In the genomic region with DNA sequence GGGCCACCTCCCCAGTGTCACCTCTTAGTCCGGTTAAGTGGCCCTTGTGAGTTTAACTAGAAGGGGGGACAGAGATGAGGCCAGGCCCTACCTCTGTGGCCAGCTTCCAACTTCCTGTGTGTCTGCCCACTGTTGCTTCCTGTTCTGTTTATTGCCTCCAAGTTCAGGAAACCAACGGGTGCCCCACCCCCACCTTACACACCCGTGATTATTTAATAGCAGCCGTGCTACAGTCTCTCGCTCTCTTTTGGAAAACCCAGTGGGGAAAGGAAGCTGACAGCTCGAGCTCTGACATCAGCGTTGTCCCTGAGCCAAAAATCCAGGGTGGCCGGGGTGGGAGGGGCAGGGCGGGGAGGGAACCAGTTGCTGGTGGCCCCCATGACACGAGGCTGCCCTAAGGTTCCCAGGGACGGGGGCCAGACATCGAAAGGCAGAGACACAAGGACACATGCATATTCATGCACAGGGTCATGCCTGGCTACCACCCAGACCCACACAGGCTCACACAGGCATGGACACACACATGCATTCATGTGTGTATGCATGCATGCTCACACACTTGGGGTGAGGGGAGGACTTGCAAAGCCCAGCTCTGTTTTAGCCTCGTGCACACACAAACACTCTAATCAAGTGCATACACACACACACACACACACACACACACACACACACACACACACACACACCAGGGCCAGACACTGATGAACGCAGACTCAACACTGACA, we compare ENCODE assay signal across 9 mouse cellular contexts. TPM values are rescaled to one million over a fixed set of nuclear protein-coding genes. Genes with fewer than 3 reads are reported as not detected.
DNase-seq lines count a peak whose midpoint lies in the region; ATAC-seq lines count a peak whose summit lies in the region.
"Had no signal": no experiment of that assay in that cellular context is flagged by ENCODE, and none has a peak within 500 bp of the region (broad histone marks: within the 10 kb centered on the region; RNA-seq: fewer than 3 reads in every experiment).

No protein-coding gene starts in this region.

- H3K9me3 ChIP-seq in heart, embryonic 16.5 days (replicated peaks; ENCODE audit: control insufficient read depth, low read length), result no peaks in the 10 kb centered on the region
- H3K9me3 ChIP-seq in limb, embryonic 12.5 days, result no peaks in the 10 kb centered on the region
- no peaks in the 10 kb centered on the region for H3K9me3 ChIP-seq in midbrain, embryonic 16.5 days (replicated peaks; ENCODE audit: control insufficient read depth, low read length, poor library complexity, severe bottlenecking)

- WGBS in heart, embryonic 16.5 days, result 15% methylated on average over 14 of the region's 14 CpGs
- WGBS in limb, embryonic 12.5 days, result 39% methylated on average over 14 of the region's 14 CpGs
- WGBS in midbrain, embryonic 16.5 days, result 37% methylated on average over 14 of the region's 14 CpGs

- peaks cover 38% of the 10 kb centered on the region for H3K4me1 ChIP-seq in heart, embryonic 16.5 days (ENCODE audit: control insufficient read depth, insufficient read depth, low read length)
- H3K4me1 ChIP-seq in limb, embryonic 12.5 days (replicated peaks), result peaks cover 36% of the 10 kb centered on the region
- peaks cover 4% of the 10 kb centered on the region; the same call in 1 of the 2 replicates for H3K4me1 ChIP-seq in midbrain, embryonic 16.5 days (ENCODE audit: control insufficient read depth, insufficient read depth, low read length)

- no peaks in the 10 kb centered on the region for H3K36me3 ChIP-seq in heart, embryonic 16.5 days (ENCODE audit: control insufficient read depth, insufficient read depth)
- no peaks in the 10 kb centered on the region for H3K36me3 ChIP-seq in limb, embryonic 12.5 days
- no peaks in the 10 kb centered on the region for H3K36me3 ChIP-seq in midbrain, embryonic 16.5 days (ENCODE audit: control insufficient read depth, insufficient read depth, low read length)

- no peak overlapping the region for H3K4me3 ChIP-seq in heart, embryonic 16.5 days (ENCODE audit: low read length)
- no peak overlapping the region for H3K4me3 ChIP-seq in limb, embryonic 12.5 days (replicated peaks)
- H3K4me3 ChIP-seq in midbrain, embryonic 16.5 days (ENCODE audit: low read depth, low read length), result no peak overlapping the region

- peaks cover 11% of the 10 kb centered on the region for H3K27me3 ChIP-seq in heart, embryonic 16.5 days (ENCODE audit: control insufficient read depth, insufficient read depth, low read length)
- H3K27me3 ChIP-seq in limb, embryonic 12.5 days, result peaks cover 20% of the 10 kb centered on the region
- peaks cover 15% of the 10 kb centered on the region for H3K27me3 ChIP-seq in midbrain, embryonic 16.5 days (ENCODE audit: control insufficient read depth, insufficient read depth, low read depth, low read length)

- ATAC-seq in heart, embryonic 16.5 days (replicated peaks; ENCODE audit: extremely low read depth, insufficient read depth, low FRiP score), result no peak
- ATAC-seq in limb, embryonic 12.5 days (ENCODE audit: insufficient number of reproducible peaks, insufficient read depth, low FRiP score, low TSS enrichment, low read depth), result no peak
- no peak for ATAC-seq in midbrain, embryonic 16.5 days

- peak overlapping the region; percentile 38 for H3K9ac ChIP-seq in heart, embryonic 16.5 days (ENCODE audit: low read length)
- no peak overlapping the region for H3K9ac ChIP-seq in limb, embryonic 12.5 days (replicated peaks)
- H3K9ac ChIP-seq in midbrain, embryonic 16.5 days (ENCODE audit: low read depth, low read length), result no peak overlapping the region; the same call in 1 of the 2 replicates

- peak; percentile 45 for DNase-seq in gastrocnemius, adult 18-20 months (ENCODE audit: low spot score)
- no peak for DNase-seq in gastrocnemius, adult 8-10 months (ENCODE audit: low spot score in 2 of 2)
- DNase-seq in adrenal gland, postnatal 14 days, result peak; percentile 73
- no peak for DNase-seq in frontal cortex, adult 2 months (ENCODE audit: extremely low spot score in 1 of 2, low spot score in 1 of 2)
- no peak for DNase-seq in urinary bladder, postnatal 14 days (ENCODE audit: low spot score)

- peak overlapping the region; percentile 45 for H3K4me2 ChIP-seq in heart, embryonic 16.5 days (ENCODE audit: low read depth, low read length)
- peak overlapping the region; percentile 33 for H3K4me2 ChIP-seq in limb, embryonic 12.5 days
- peak overlapping the region; percentile 1; the same call in 1 of the 2 replicates for H3K4me2 ChIP-seq in midbrain, embryonic 16.5 days (ENCODE audit: low read length)

- peak overlapping the region; percentile 50; the same call in 1 of the 2 replicates for H3K27ac ChIP-seq in heart, embryonic 16.5 days (ENCODE audit: low read length)
- peak overlapping the region; percentile 23; the same call in 1 of the 2 replicates for H3K27ac ChIP-seq in limb, embryonic 12.5 days
- H3K27ac ChIP-seq in midbrain, embryonic 16.5 days (ENCODE audit: low read length), result no peak overlapping the region

RNA-seq across cellular contexts. Expression of a gene that starts 3.3 kb away (rescaled TPM):
- total RNA-seq in gastrocnemius, adult 18-20 months (2021), result under 1 TPM; 0.11 to 0.21 TPM
- under 1 TPM in 2 of 4 experiments, not detected in 2; 0.19 to 0.22 TPM for total RNA-seq in gastrocnemius, adult 8-10 months (2022)
- 0.44 and 0.90 TPM in 2 replicates for total RNA-seq in adrenal gland, postnatal 14 days (2021)
- polyA plus RNA-seq in heart, embryonic 16.5 days (2015; fragmentation: Nextera tagmentation; extraction: Ambion mirVana), result 0.15 and 0.20 TPM in 2 replicates
- 0.05 and 0.06 TPM in 2 replicates for polyA plus RNA-seq in limb, embryonic 12.5 days (2016; fragmentation: Nextera tagmentation; extraction: Ambion mirVana)
- polyA plus RNA-seq in midbrain, embryonic 16.5 days (2015; fragmentation: Nextera tagmentation; extraction: Ambion mirVana), result 0.06 TPM in 1 of 2 replicates, not detected in the other
- 0.36 TPM in 2 replicates for polyA plus RNA-seq in frontal cortex, adult 2 months (2012; rRNA removed)

RNA-seq across cellular contexts. Expression of a gene that starts 24.4 kb away (rescaled TPM):
- total RNA-seq in gastrocnemius, adult 18-20 months (2021), result not detected
- not detected for total RNA-seq in gastrocnemius, adult 8-10 months (2022)
- 0.41 TPM in 1 of 2 replicates, not detected in the other for total RNA-seq in adrenal gland, postnatal 14 days (2021)
- polyA plus RNA-seq in heart, embryonic 16.5 days (2015; fragmentation: Nextera tagmentation; extraction: Ambion mirVana), result 0.21 and 0.33 TPM in 2 replicates
- polyA plus RNA-seq in limb, embryonic 12.5 days (2016; fragmentation: Nextera tagmentation; extraction: Ambion mirVana), result not detected in 2 replicates
- polyA plus RNA-seq in midbrain, embryonic 16.5 days (2015; fragmentation: Nextera tagmentation; extraction: Ambion mirVana), result 0.08 and 0.19 TPM in 2 replicates
- polyA plus RNA-seq in frontal cortex, adult 2 months (2012; rRNA removed), result 0.08 and 0.18 TPM in 2 replicates
- total RNA-seq: left cerebral cortex, postnatal 14 days had no signal

RNA-seq across cellular contexts. Expression of a gene that starts 42.6 kb away (rescaled TPM):
- total RNA-seq in gastrocnemius, adult 18-20 months (2021), result 1 to 10 TPM; 1.8 to 2.9 TPM
- total RNA-seq in gastrocnemius, adult 8-10 months (2022), result 1 to 10 TPM in 3 of 4 experiments, under 1 TPM in 1; 0.56 to 2.9 (median 1.8) TPM
- total RNA-seq in adrenal gland, postnatal 14 days (2021), result 6.1 and 8.5 TPM in 2 replicates
- 10.0 and 14.0 TPM in 2 replicates for polyA plus RNA-seq in heart, embryonic 16.5 days (2015; fragmentation: Nextera tagmentation; extraction: Ambion mirVana)
- polyA plus RNA-seq in limb, embryonic 12.5 days (2016; fragmentation: Nextera tagmentation; extraction: Ambion mirVana), result 2.3 and 2.7 TPM in 2 replicates
- polyA plus RNA-seq in midbrain, embryonic 16.5 days (2015; fragmentation: Nextera tagmentation; extraction: Ambion mirVana), result 2.9 and 4.2 TPM in 2 replicates
- 4.5 and 5.2 TPM in 2 replicates for polyA plus RNA-seq in frontal cortex, adult 2 months (2012; rRNA removed)

Comparison
In these comparisons a context has a peak if more than half of its experiments do, and no peak if none do; other contexts are left out.
1. DNase-seq: peak in gastrocnemius, adult 18-20 months (single experiment) and adrenal gland, postnatal 14 days (single experiment); none in gastrocnemius, adult 8-10 months (0 of 2), frontal cortex, adult 2 months (0 of 2) and urinary bladder, postnatal 14 days (single experiment).
2. Peak in every context shown above with its lines, with median percentiles within 50 percentile points of each other: H3K4me2 ChIP-seq.